Mouse (Mus musculus) testis, adult 2 months (tissue): ENCODE measurements around the gene Eif2s3x. TPM values are rescaled to one million over a fixed set of nuclear protein-coding genes. Genes with fewer than 3 reads are reported as not detected.

Source experiments
- H3K27ac ChIP-seq: fragments of 200-500 bp; 2 replicates; pipeline ENCODE4 v1.5.1; 2012; ENCODE audit warnings: low read depth, low read length; ENCODE audit not compliant: control insufficient read depth, insufficient read depth
- H3K27me3 ChIP-seq: fragments of 200-500 bp; 2 replicates; pipeline ENCODE4 v1.6.1; 2012; ENCODE audit warnings: mild to moderate bottlenecking, low read length, moderate library complexity; ENCODE audit not compliant: control insufficient read depth, insufficient read depth
- H3K36me3 ChIP-seq: fragments of 200-500 bp; 2 replicates; pipeline ENCODE4 v1.6.1; 2012; ENCODE audit warnings: mild to moderate bottlenecking, low read length; ENCODE audit not compliant: control insufficient read depth, insufficient read depth
- H3K4me1 ChIP-seq: fragments of 200-500 bp; 2 replicates; pipeline ENCODE4 v1.6.1; 2012; ENCODE audit warnings: low read length; ENCODE audit not compliant: control insufficient read depth, insufficient read depth
- H3K4me3 ChIP-seq: fragments of 200-500 bp; 2 replicates; pipeline ENCODE4 v1.5.1; 2012; ENCODE audit warnings: low read depth, mild to moderate bottlenecking, low read length, moderate library complexity, mixed read lengths; ENCODE audit not compliant: control insufficient read depth
- CTCF ChIP-seq: fragments of 200-500 bp; IDR thresholded peaks from 2 replicates; pipeline ENCODE4 v1.5.1; 2012; ENCODE audit warnings: low read depth, mild to moderate bottlenecking, inconsistent platforms, low read length, moderate library complexity; ENCODE audit not compliant: control insufficient read depth, insufficient read depth, insufficient replicate concordance
- POLR2A ChIP-seq: fragments of 200-500 bp; IDR thresholded peaks from 2 replicates; pipeline ENCODE4 v1.6.1; 2012; ENCODE audit warnings: low read depth, mild to moderate bottlenecking, inconsistent platforms, low read length, moderate library complexity; ENCODE audit not compliant: control insufficient read depth
- polyA plus RNA-seq: library from polyadenylated mRNA; depleted of rRNA; stranded (reverse); fragments of >200 nt; gene quantifications from 2 replicates; pipeline ENCODE4 v1.2.3, GENCODE M21; 2012; rRNA removed

Eif2s3x gene
- polyA plus RNA-seq, 1 experiment = 3.8 TPM

- H3K4me1 ChIP-seq = no peaks in the 10 kb centered on the region
- TF ChIP-seq CTCF (no peak), POLR2A (no peak)
- H3K27ac ChIP-seq = no peak overlapping the region
- no peak overlapping the region for H3K4me3 ChIP-seq
- no peaks in the 10 kb centered on the region for H3K27me3 ChIP-seq
- H3K36me3 ChIP-seq = no peaks in the 10 kb centered on the region
Observed at GRCm38 (mm10) chrX:94150471-94150870, 62.2 kb downstream of the Eif2s3x start.

DNA sequence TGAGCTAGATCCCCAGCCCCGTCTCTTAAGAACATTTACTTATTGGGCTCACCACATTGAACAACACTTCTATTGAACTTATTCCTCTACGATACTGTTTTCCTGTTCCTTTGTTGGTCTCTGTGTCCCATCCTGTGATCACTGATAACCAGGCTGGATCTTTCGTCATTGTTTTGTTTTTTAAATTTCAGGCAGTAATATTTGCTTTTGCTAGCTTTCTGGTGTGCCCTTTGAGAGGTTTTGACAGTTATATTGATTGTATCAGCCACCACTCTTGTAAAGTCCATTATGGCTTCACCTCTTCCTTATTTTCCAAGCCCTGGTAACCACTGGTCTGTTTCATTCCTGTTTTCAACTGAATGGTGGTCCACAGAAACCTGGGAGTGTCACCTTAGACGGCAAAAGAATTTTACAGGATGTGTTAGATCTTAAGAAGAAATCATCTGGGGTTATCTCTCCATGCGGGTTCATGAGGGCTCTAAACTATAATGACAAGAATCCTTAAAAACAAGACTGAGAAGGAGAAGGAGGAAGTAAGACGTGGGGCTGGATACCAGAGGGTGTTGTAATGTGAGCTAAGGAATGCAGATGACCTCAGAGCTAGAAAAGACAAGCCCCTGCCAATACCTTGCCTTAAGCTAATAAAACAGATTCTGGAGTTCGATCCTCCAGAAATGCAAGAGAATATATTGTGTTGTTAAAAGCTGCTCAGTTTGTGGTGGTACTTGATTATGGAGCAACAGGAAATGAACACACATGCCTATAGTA is 70.5 kb downstream of the Eif2s3x start:
- H3K27me3 ChIP-seq = no peaks in the 10 kb centered on the region
- H3K4me3 ChIP-seq = no peak overlapping the region
- no peak for TF ChIP-seq CTCF
- no peak for TF ChIP-seq POLR2A
- H3K36me3 ChIP-seq = no peaks in the 10 kb centered on the region
- no peak overlapping the region for H3K27ac ChIP-seq
- H3K4me1 ChIP-seq = no peaks in the 10 kb centered on the region

GRCm38 (mm10) chrX:94140080-94140479 is 72.6 kb downstream of the Eif2s3x start:
- H3K4me1 ChIP-seq = no peaks in the 10 kb centered on the region
- TF ChIP-seq POLR2A (no peak), CTCF (no peak)
- H3K4me3 ChIP-seq = no peak overlapping the region
- H3K27ac ChIP-seq = no peak overlapping the region
- no peaks in the 10 kb centered on the region for H3K27me3 ChIP-seq
- H3K36me3 ChIP-seq = no peaks in the 10 kb centered on the region

Other genes with a start within 250 kb of the Eif2s3x start
- 8.9 and 15.0 TPM in 2 replicates for gene AU015836, start 244.2 kb downstream of the Eif2s3x start, polyA plus RNA-seq
- gene Zfx, start 89.2 kb downstream of the Eif2s3x start, polyA plus RNA-seq = 2.0 and 4.1 TPM in 2 replicates
- 18.8 and 19.4 TPM in 2 replicates for gene Klhl15, start 21.7 kb upstream of the Eif2s3x start, polyA plus RNA-seq
- 1.4 and 1.7 TPM in 2 replicates for gene Fam90a1b, start 153.9 kb upstream of the Eif2s3x start, polyA plus RNA-seq
- 6.4 and 7.0 TPM in 2 replicates for gene Apoo, start 154.3 kb upstream of the Eif2s3x start, polyA plus RNA-seq